Mouse (Mus musculus): ENCODE data around the gene Arpp21.

The Arpp21 gene

GRCm38 (mm10) chr9:112177569-112177968, 58.2 kb downstream of the Arpp21 start:
- no peak for DNase-seq

GRCm38 (mm10) chr9:112176317-112176716, 59.4 kb downstream of the Arpp21 start:
- DNase-seq: no peak

- peak in 1 of 2 experiments; percentile 30 for DNase-seq
These were observed 61.1 kb downstream of the Arpp21 start for GRCm38 (mm10) chr9:112174407-112175357.

- no peak for DNase-seq
These were observed 62.0 kb downstream of the Arpp21 start for GRCm38 (mm10) chr9:112173778-112174177.

- no peak for DNase-seq
These were observed 71.1 kb downstream of the Arpp21 start for GRCm38 (mm10) chr9:112164677-112165076.

- no peak for DNase-seq
These were observed 74.8 kb downstream of the Arpp21 start for GRCm38 (mm10) chr9:112160981-112161380.

- DNase-seq: no peak
These were observed 81.8 kb downstream of the Arpp21 start for GRCm38 (mm10) chr9:112153972-112154371.

GRCm38 (mm10) chr9:112152762-112153161, 83.0 kb downstream of the Arpp21 start:
- DNase-seq: no peak

GRCm38 (mm10) chr9:112151177-112151576, 84.6 kb downstream of the Arpp21 start:
- DNase-seq: no peak

- no peak for DNase-seq
These were observed 95.1 kb downstream of the Arpp21 start for GRCm38 (mm10) chr9:112140658-112141057.

- no peak for DNase-seq
These were observed 97.9 kb downstream of the Arpp21 start for GRCm38 (mm10) chr9:112137820-112138219.

GRCm38 (mm10) chr9:112130812-112131211, 104.9 kb downstream of the Arpp21 start:
- no peak for DNase-seq

- DNase-seq: no peak
These were observed 111.1 kb downstream of the Arpp21 start for GRCm38 (mm10) chr9:112124667-112125066.

- DNase-seq: no peak
These were observed 111.6 kb downstream of the Arpp21 start for GRCm38 (mm10) chr9:112124184-112124583.

- no peak for DNase-seq
These were observed 112.3 kb downstream of the Arpp21 start for GRCm38 (mm10) chr9:112123421-112123828.

- DNase-seq: no peak
These were observed 116.2 kb downstream of the Arpp21 start for GRCm38 (mm10) chr9:112119535-112119934.

- no peak for DNase-seq
These were observed 116.7 kb downstream of the Arpp21 start for GRCm38 (mm10) chr9:112119106-112119433.

- no peak for DNase-seq
These were observed 117.2 kb downstream of the Arpp21 start for GRCm38 (mm10) chr9:112118411-112119105.

GRCm38 (mm10) chr9:112117632-112118410, 117.9 kb downstream of the Arpp21 start:
- DNase-seq: no peak

- peak; percentile 43 to 44 for DNase-seq
These were observed 124.1 kb downstream of the Arpp21 start for GRCm38 (mm10) chr9:112111610-112112009.

GRCm38 (mm10) chr9:112102852-112103192, 132.9 kb downstream of the Arpp21 start:
- DNase-seq: no peak

GRCm38 (mm10) chr9:112102155-112102851, 133.4 kb downstream of the Arpp21 start:
- no peak for DNase-seq

Data from thymus, postnatal 36 days (tissue).